Mouse (Mus musculus): Measurements from ENCODE around the gene Rbl2.
A peak's percentile ranks its signal among the peaks of the same experiment; 100 is the strongest.

The Rbl2 gene

GRCm38 (mm10) chr8:91069834-91070233, at the start of gene Rbl2:
Gene Rbl2, plus strand, starts transcription at chr8:91070057.
- DNase-seq (ENCODE audit: low spot score in 2 of 2): peak; percentile 90 to 92

DNA sequence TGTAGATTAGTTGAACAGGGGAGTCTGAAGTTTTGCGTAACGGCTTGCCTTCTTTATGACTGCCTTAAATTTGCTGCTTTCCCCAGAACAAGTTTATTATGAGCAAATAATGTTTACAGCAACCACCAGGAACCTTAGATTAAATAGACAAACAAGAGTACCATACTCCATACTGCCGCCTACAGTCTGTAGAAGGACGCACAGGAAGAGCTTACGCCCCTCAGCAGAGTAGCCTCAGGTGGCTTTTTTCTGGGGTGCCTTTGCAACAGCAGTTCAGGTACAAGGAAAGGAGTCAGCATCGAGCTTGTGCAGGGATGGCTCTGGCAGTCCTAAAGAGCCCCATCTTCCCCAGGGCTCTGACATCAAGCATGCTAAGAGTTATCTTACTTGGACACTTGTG, 35.4 kb upstream of the Rbl2 start:
- DNase-seq (ENCODE audit: low spot score in 2 of 2): no peak

DNA sequence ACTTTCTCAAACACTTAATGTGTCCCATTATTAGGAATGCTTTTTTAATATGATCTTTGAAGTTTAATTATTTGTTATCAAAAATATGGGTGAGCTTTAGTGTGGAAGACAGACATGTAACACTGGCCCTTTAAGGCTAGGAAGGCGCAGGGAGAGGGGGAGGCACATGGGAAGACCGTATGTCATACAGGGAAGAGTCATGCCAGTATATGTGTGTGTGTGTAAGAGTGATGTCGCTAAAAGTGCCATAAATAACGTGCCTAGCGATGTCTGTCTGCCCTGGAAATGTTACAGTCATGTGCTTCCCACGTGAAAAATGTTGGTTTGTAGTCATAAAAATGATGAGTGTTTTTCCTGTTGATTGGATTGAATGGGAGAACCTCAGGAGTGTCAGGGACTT, 33.0 kb upstream of the Rbl2 start:
- no peak for DNase-seq (ENCODE audit: low spot score in 2 of 2)

DNA sequence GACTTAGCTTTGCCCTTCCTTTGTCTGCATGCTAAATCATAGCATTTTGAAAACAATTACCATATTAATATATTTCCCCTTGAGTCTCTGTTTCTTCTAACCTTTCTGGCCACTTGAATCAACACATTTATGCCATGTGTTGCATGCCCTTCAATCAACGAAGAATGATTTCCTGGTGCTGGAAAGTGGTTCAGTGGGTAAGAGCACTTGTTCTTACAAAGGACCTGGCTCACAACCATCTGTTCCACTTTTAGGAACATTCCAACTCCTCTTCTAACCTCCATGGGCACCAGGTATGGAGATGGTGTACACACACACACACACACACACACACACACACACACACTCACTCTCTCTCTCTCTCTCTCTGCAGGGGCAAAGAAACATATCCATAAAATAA, 31.2 kb upstream of the Rbl2 start:
- DNase-seq (ENCODE audit: low spot score in 2 of 2): no peak

GRCm38 (mm10) chr8:91046370-91046769, 23.5 kb upstream of the Rbl2 start:
- DNase-seq (ENCODE audit: low spot score in 2 of 2): no peak

DNA sequence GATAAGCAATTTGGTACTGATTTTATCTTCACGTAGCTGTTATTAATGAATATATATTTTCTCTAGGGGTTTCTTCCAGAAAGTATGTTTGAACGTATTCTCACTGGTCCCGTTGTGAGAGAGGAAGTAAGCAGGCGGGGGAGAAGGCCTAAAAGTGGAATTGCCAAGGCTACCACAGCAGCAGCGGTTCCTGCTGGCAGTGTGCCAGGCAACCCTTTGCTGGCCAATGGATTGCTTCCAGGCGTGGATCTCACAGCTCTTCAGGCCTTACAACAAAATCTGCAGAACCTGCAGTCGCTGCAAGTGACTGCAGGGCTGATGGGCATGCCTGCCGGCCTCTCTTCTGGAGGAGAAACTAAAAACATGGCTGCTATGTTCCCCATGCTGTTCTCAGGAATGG, 18.8 kb upstream of the Rbl2 start:
- DNase-seq (ENCODE audit: low spot score in 2 of 2): peak; percentile 56 to 66

GRCm38 (mm10) chr8:91054418-91054817, 15.4 kb upstream of the Rbl2 start:
- DNase-seq (ENCODE audit: low spot score in 2 of 2): no peak

DNA sequence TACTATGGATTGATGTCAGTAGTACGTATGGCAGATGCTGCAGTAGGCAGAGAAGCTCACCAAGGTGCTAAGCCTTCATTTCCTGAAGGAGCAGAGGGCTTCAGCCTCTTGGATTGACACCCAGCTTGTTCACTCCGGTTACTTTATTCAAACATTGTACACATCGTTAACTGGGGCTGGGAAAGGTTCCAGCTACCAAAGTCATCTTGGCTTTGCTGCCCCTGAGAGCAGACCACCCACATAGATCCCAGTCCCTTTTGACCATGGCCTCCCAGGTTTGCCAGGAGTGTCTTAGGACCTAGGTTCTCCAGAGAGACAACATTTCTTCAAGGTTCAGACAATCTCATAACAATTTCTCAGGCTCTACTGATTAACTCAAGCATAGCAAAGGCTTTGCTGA, 13.0 kb upstream of the Rbl2 start:
- DNase-seq (ENCODE audit: low spot score in 2 of 2): no peak

- no peak for DNase-seq (ENCODE audit: low spot score in 2 of 2)
Measured at GRCm38 (mm10) chr8:91059086-91059578, 10.7 kb upstream of the Rbl2 start.

- DNase-seq (ENCODE audit: low spot score in 2 of 2): no peak
Measured at GRCm38 (mm10) chr8:91059884-91060510, 9.9 kb upstream of the Rbl2 start.

DNA sequence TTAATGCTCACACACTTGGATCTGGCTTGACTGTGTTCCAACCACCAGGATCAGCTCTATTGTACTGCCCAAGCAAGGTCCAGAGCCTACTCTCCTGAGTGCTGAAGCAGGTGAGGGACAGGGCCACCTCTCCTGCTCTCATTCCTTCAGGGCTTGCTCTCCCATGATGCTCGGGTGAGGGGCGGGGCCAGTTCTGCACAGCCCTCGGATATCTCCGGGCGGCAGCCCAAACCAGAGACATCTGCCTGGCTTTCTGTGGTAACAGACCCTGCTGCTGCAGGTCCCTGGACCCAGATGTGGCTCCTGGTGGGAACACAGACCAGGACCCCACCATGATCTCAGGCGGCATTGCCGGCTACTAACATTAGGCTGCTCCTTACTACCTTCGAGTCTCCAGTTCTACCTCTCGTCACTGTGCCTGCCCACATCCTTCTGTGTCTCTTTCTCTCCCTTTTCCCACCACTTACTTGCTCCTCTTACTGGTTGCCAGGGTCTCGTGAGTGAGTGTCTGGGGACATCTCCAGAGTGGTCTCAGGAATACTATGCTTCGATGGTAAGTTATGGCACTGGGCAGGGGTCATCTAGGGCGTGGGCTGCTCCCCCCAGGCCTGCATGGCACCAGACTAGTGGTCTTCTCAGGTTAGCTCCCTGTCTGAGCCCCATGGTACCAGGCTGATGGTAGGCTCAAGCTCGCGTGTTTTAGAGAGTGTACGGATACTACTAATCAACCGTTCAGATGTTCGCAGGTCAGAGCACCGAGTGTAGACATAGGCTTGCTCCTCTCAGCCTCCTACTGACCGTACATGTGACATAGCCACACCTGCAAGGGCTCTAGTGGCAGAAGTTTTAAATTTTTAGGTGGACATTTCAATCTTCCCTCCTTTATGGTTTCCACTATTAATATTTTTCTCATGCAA, 9.0 kb upstream of the Rbl2 start:
- DNase-seq (ENCODE audit: low spot score in 2 of 2): no peak

DNA sequence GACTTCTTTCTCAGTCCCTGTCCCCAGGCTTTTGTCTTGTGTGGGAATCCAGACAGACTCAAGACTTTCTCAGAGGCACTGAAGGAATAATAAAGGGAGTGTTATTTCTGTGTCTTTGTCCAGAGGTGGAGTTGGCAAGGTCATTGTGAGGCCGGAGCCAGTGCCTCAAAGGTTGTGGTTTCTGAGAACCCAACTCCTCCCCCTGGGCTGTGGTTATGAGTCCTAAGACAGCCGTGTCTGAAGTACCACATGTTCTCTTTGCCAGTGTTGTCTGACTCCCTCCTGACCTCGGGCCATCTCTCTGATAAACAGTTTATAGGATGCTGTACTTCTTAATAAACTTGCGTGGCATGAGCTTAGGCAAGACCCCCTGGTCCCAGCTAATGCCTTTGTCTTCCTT, 4.7 kb upstream of the Rbl2 start:
- DNase-seq (ENCODE audit: low spot score in 2 of 2): no peak

- no peak for DNase-seq (ENCODE audit: low spot score in 2 of 2)
Measured at GRCm38 (mm10) chr8:91069407-91069806, 450 bp upstream of the Rbl2 start.

DNA sequence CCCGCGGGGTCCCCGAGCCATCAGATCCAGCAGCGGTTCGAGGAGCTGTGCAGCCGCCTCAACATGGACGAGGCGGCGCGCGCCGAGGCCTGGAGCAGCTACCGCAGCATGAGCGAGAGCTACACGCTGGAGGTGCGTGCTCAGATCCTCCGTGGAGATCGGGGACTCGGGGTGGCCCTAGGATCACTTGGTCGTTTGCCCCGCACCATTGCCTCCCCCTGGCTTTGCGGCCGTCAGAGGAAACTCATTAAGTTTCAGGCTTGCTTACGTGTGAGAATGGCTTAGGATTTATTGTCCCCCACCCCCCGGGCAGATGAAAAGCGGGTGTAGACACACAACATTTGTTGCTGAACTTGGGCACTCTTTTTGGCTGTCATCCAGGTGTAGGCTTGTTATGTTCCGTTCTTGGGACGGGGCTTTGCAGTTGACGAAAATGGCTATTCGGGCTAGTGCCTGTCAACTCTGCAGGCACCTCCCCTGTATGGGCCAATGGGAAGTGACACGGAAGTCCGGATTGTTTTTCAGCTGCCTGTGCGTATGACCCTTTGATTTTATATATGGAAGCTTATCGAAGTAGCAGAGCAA, 510 bp downstream of the Rbl2 start:
- DNase-seq (ENCODE audit: low spot score in 2 of 2): peak; percentile 49 to 57

- no peak for DNase-seq (ENCODE audit: low spot score in 2 of 2)
Measured at GRCm38 (mm10) chr8:91077077-91077867, 7.4 kb downstream of the Rbl2 start.

GRCm38 (mm10) chr8:91079678-91080077, 9.8 kb downstream of the Rbl2 start:
- DNase-seq (ENCODE audit: low spot score in 2 of 2): no peak

DNA sequence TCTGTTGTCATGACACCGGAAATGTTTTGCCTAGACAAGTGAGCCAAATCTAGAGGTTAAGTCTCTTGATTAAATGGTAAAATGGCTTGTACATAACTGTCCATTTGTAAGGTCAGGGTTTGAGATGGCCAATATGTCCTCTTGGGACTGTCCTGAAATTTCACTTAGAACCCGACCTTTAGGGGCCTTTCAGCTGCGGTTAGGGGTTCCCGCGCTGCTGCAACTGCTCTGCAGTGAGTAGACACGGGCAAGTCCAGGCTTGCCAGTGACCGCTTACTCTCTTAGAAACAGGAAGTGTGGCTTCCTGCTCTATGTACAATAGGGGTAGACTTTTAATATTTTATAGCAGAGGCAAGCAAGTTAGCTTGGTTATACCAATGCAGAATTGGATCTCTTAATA, 12.1 kb downstream of the Rbl2 start:
- DNase-seq (ENCODE audit: low spot score in 2 of 2): no peak

DNA sequence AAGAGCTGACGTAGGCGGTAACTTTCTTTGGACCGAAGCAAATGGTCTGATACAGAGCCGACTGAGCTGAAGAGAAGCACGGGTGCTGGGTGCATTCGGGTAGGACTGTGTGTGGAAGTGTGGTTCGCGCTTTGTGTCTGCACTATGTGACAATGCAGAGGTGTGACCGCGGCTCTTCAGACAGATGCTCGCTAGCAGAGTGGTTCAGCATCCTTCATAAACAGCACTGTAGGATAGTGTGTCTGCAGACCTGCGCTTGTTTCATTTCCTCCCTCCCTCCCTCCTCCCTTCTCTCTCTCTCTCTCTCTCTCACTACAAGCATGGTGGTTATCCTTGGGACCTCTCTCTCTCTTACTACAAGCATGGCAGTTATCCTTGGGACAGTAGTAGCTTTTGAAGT, 12.6 kb downstream of the Rbl2 start:
- no peak for DNase-seq (ENCODE audit: low spot score in 2 of 2)

- DNase-seq (ENCODE audit: low spot score in 2 of 2): no peak
Measured at GRCm38 (mm10) chr8:91088452-91088851, 18.6 kb downstream of the Rbl2 start.

DNA sequence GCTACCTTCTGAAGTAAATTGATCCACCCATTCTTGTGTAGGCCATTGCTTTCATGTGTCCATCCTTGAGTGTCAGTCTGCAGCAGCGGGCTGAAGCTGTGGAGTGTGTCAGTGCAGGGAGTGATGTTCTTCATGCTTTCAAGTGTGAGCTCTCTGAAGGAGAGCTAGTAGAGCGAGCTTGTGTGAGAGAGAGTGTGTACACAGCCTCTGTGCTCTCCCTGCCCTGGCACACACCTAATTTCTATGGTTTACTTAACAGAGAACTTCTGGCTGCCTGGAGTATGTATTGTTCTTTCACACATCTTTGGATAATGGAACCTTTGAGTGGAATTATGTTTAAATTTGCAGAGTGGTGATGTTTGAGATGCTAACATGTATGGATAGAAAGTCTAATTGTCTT, 19.7 kb downstream of the Rbl2 start:
- DNase-seq (ENCODE audit: low spot score in 2 of 2): no peak

GRCm38 (mm10) chr8:91094135-91094534, 24.3 kb downstream of the Rbl2 start:
- DNase-seq (ENCODE audit: low spot score in 2 of 2): no peak

DNA sequence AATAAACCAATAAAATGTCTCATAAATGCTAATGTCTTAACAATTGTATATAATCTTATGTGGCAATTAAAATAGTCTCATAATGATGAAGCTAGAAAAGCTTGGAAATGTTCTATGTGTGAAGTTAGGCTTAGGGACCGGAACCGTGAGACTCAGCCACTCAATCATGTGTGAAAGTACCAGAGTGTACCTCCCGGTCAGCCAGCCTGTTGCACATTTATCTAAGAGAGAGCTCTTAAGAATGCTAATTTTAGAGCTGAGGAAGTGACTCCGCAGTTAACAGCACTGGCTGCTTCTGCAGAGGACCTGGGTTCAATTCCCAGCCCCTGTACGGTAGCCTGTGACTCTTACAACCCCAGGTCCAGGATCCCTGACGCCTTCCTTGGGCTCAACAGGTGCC, 28.2 kb downstream of the Rbl2 start:
- DNase-seq (ENCODE audit: low spot score in 2 of 2): no peak

Data from frontal cortex, postnatal 14 days (tissue).